Mouse (Mus musculus) neural tube, embryonic 14.5 days (tissue): ENCODE results near the gene Ppp3ca. TPM values are rescaled to one million over a fixed set of nuclear protein-coding genes. Genes with fewer than 3 reads are reported as not detected.

Experiments used
- ATAC-seq: fragments of 200-750 bp; cut with Nextera tagmentation; 2 replicates; pipeline ENCODE4 v1.8.0; 2017; ENCODE audit warnings: low read depth, mild to moderate bottlenecking, moderate TSS enrichment, moderate library complexity
- H3K27ac ChIP-seq: fragments of 300-500 bp; sonication (generic); 2 replicates; pipeline ENCODE4 v1.5.1; 2014; ENCODE audit warnings: low read depth, mild to moderate bottlenecking, control low read depth, low read length, moderate library complexity, mixed read lengths
- H3K27me3 ChIP-seq: fragments of 300-500 bp; sonication (generic); 2 replicates; pipeline ENCODE4 v1.6.1; 2014; ENCODE audit warnings: low read length; ENCODE audit not compliant: control insufficient read depth, insufficient read depth
- H3K36me3 ChIP-seq: fragments of 300-500 bp; sonication (generic); 2 replicates; pipeline ENCODE4 v1.6.1; 2014; ENCODE audit warnings: low read length, mixed read lengths; ENCODE audit not compliant: control insufficient read depth, insufficient read depth
- H3K4me1 ChIP-seq: fragments of 300-500 bp; sonication (generic); 2 replicates; pipeline ENCODE4 v1.6.1; 2014; ENCODE audit warnings: low read length; ENCODE audit not compliant: control insufficient read depth, insufficient read depth
- H3K4me2 ChIP-seq: fragments of 300-500 bp; sonication (generic); 2 replicates; pipeline ENCODE4 v1.6.1; 2014; ENCODE audit warnings: mild to moderate bottlenecking, low read depth, low read length, control low read depth
- H3K4me3 ChIP-seq: fragments of 300-500 bp; sonication (generic); 2 replicates; pipeline ENCODE4 v1.5.1; 2014; ENCODE audit warnings: low read depth, low read length, control low read depth, mixed read lengths
- H3K9ac ChIP-seq: fragments of 300-500 bp; sonication (generic); replicated peaks from 2 replicates; pipeline ENCODE4 v1.6.1; 2014; ENCODE audit warnings: low read depth, mild to moderate bottlenecking, control low read depth, low read length, mixed read lengths
- H3K9me3 ChIP-seq: fragments of 300-500 bp; sonication (generic); 2 replicates; pipeline ENCODE4 v1.6.1; 2016; ENCODE audit warnings: low read length; ENCODE audit not compliant: control insufficient read depth
- WGBS: fragments of 180-500 bp; shearing (Covaris S2); extraction: QIAGEN DNeasy Blood & Tissue Kit; methylation state at CpG from one replicate; pipeline ENCODE4 v1.1.7; 2014; 5-methylcytosine and 5-hydroxymethylcytosine counted together
- polyA plus RNA-seq: library from polyadenylated mRNA; unstranded; fragments of >200 nt; fragmentation: Nextera tagmentation; extraction: Ambion mirVana; gene quantifications from 2 replicates; pipeline ENCODE4 v1.2.1, GENCODE M21; 2014

The Ppp3ca gene
- polyA plus RNA-seq, 1 experiment from 2014 or later: 215 TPM

DNA sequence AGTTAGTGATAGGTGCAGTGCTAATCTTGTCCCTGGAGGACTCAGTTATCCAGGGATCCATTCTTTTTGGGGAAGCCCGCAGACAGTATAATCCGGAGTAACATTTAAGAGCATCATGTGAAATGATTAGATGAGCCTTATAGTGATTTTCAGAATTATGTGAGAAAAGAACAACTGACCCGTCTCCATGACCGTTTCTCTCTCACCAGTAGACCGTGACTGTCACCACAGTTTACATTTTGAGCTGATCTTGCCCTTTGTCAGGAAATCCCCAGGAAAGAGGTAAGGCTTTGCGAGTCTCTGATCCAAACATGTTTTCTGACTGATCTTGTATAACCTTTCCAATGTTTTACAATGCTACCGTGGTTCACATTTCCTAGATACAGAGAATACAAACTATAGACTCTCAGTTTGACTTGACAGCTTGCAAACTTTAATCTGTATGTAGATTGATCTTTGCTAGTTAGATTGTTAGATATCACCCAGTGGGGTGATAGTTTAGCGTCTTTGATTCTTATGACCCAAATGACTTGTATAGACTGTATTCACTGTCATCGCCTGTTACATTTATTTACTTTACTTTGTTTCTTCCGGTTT, 40.5 kb downstream of the Ppp3ca start:
- H3K4me1 ChIP-seq: no peaks in the 10 kb centered on the region
- H3K9ac ChIP-seq: no peak overlapping the region
- no peak overlapping the region for H3K4me3 ChIP-seq
- H3K27ac ChIP-seq: no peak overlapping the region
- no peaks in the 10 kb centered on the region for H3K36me3 ChIP-seq
- no peak for ATAC-seq
- H3K4me2 ChIP-seq: no peak overlapping the region
- no peaks in the 10 kb centered on the region for H3K9me3 ChIP-seq
- H3K27me3 ChIP-seq: no peaks in the 10 kb centered on the region
- 81% methylated on average over 10 of the region's 10 CpGs for WGBS

GRCm38 (mm10) chr3:136714307-136715039, 44.5 kb downstream of the Ppp3ca start:
- no peaks in the 10 kb centered on the region for H3K4me1 ChIP-seq
- ATAC-seq: no peak
- no peak overlapping the region for H3K27ac ChIP-seq
- no peak overlapping the region for H3K4me2 ChIP-seq
- no peak overlapping the region for H3K4me3 ChIP-seq
- no peaks in the 10 kb centered on the region for H3K36me3 ChIP-seq
- no peak overlapping the region for H3K9ac ChIP-seq
- WGBS: 88% methylated on average over 4 of the region's 4 CpGs
- H3K27me3 ChIP-seq: no peaks in the 10 kb centered on the region
- no peaks in the 10 kb centered on the region for H3K9me3 ChIP-seq

DNA sequence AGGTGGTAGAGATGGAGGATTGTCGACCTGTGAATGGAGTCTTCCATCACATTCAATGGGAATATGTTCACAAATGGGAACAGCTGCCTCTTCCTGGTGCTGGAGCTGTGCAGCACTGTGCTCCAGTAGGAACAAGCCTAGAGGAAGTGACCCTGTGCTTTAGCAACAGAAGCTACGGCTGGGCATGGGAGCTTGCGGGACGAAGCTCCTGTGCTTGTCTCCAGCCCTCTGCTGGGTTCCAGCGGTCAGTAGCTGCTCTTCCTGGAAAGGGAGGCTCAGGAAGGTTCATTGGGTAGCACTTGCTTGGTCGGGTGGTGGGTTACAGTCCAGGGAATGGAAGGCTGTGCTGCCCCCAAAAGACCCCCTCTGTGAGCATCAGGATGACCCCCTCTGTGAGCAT, 46.3 kb downstream of the Ppp3ca start:
- 0 out of 2 replicates have a peak, but pooled peaks cover 3% of the 10 kb centered on the region for H3K4me1 ChIP-seq
- no peak overlapping the region for H3K4me2 ChIP-seq
- ATAC-seq: 0 out of 2 replicates have a peak, but pooled peaks have one; percentile 12
- H3K9ac ChIP-seq: no peak overlapping the region
- H3K36me3 ChIP-seq: no peaks in the 10 kb centered on the region
- H3K9me3 ChIP-seq: no peaks in the 10 kb centered on the region
- H3K27ac ChIP-seq: no peak overlapping the region
- H3K27me3 ChIP-seq: no peaks in the 10 kb centered on the region
- H3K4me3 ChIP-seq: no peak overlapping the region
- WGBS: 83% methylated on average over 6 of the region's 6 CpGs

GRCm38 (mm10) chr3:136718412-136718811, 48.5 kb downstream of the Ppp3ca start:
- Histone ChIP-seq H3K9me3 (no peaks in the 10 kb centered on the region), H3K4me2 (no peak overlapping the region), H3K4me1 (0 out of 2 replicates have a peak, but pooled peaks cover 3% of the 10 kb centered on the region), H3K27me3 (no peaks in the 10 kb centered on the region), H3K27ac (no peak overlapping the region), H3K36me3 (no peaks in the 10 kb centered on the region), H3K4me3 (no peak overlapping the region), H3K9ac (no peak overlapping the region)
- 88% methylated on average over 5 of the region's 5 CpGs for WGBS
- ATAC-seq: no peak

- Histone ChIP-seq H3K9ac (no peak overlapping the region), H3K4me3 (no peak overlapping the region), H3K27ac (no peak overlapping the region), H3K36me3 (no peaks in the 10 kb centered on the region), H3K4me1 (0 out of 2 replicates have a peak, but pooled peaks cover 3% of the 10 kb centered on the region), H3K9me3 (no peaks in the 10 kb centered on the region), H3K27me3 (no peaks in the 10 kb centered on the region), H3K4me2 (no peak overlapping the region)
- WGBS: 94% methylated on average over 4 of the region's 4 CpGs
- ATAC-seq: no peak
Observed at GRCm38 (mm10) chr3:136721241-136721640, 51.3 kb downstream of the Ppp3ca start.

DNA sequence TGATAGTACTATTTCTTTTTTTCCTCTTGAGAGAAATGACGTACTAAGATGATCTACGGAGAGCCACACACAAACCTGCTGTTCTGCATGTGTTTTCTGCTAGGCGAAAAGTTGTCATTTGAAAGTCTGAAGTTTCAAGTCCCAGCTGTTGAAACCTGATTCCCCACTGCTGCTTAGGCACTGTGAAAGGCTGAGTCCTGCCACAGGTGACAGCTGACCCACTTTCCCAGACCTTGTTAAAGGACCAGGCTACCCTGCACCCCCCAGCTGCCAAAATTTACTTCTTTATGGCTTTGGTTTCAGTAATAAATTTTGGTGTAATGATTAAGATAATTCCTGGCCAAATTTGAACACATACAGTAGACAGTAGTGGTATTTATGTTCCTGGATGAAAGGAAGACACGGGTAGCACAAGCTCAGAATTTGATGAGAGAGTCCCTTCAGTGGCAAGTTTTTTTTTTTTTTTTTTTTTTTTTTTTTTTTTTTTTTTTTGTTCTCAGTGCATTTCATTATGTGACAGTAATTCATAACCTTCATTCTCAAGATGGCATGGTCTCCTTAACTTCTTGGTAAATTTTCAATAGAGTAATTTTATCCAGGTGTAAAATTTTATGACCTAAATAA, 52.0 kb downstream of the Ppp3ca start:
- 0 out of 2 replicates have a peak, but pooled peaks cover 3% of the 10 kb centered on the region for H3K4me1 ChIP-seq
- WGBS: 77% methylated on average over 4 of the region's 4 CpGs
- ATAC-seq: no peak

GRCm38 (mm10) chr3:136722493-136722892, 52.6 kb downstream of the Ppp3ca start:
- no peaks in the 10 kb centered on the region for H3K9me3 ChIP-seq
- ATAC-seq: no peak
- H3K4me3 ChIP-seq: no peak overlapping the region
- no peaks in the 10 kb centered on the region for H3K27me3 ChIP-seq
- H3K4me2 ChIP-seq: no peak overlapping the region
- no peak overlapping the region for H3K27ac ChIP-seq
- H3K4me1 ChIP-seq: 0 out of 2 replicates have a peak, but pooled peaks cover 3% of the 10 kb centered on the region
- H3K36me3 ChIP-seq: no peaks in the 10 kb centered on the region
- no peak overlapping the region for H3K9ac ChIP-seq

More for the DNA sequence above, 52.0 kb downstream of the Ppp3ca start:
- no peak overlapping the region for H3K9ac ChIP-seq
- H3K4me2 ChIP-seq: no peak overlapping the region
- no peak overlapping the region for H3K4me3 ChIP-seq
- no peaks in the 10 kb centered on the region for H3K9me3 ChIP-seq
- no peak overlapping the region for H3K27ac ChIP-seq
- H3K27me3 ChIP-seq: no peaks in the 10 kb centered on the region
- H3K36me3 ChIP-seq: no peaks in the 10 kb centered on the region

DNA sequence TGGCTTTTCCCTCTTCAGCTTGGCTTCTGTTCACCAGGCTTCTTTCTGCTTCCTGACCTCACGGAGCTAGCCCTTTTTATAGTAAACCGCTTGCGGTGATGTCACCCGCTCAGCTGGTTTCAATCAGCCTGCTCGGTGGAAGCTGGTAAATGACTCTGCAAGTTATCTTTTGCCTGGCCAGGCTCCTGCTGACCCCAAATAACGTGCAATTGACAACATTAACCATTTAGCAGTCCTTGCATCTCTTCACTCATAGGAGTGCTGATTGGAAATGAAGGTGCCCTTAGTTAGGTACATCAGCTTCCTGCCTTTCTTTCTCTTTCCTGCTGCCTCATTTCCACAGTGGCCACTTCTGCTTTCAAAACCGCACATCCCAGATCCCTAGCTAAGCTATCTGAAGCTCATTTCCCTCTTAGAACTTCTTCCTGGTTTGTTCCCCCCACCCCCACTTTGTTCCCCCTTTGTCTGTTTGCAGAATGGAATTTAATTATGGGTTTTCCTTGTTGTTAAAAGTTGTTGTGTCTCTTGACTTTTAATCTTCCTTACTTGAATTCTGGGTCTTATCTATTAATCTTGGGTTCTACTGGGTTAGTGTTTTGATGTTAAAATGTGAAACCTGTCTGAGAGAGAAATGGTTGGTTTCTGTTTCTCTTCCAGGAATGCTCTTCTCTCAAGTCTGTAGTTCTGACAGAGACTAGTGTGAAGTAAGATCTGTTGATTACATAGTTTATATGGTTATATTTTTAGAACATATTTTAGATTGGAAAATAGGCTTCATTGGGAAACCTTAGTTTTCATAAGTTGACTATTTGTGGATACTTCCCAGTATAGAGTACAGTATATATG, 55.6 kb downstream of the Ppp3ca start:
- no peaks in the 10 kb centered on the region for H3K9me3 ChIP-seq
- H3K27me3 ChIP-seq: no peaks in the 10 kb centered on the region
- no peak overlapping the region for H3K4me3 ChIP-seq
- H3K4me1 ChIP-seq: no peaks in the 10 kb centered on the region; the same call in 1 of the 2 replicates
- ATAC-seq: no peak
- H3K36me3 ChIP-seq: no peaks in the 10 kb centered on the region
- no peak overlapping the region for H3K4me2 ChIP-seq
- no peak overlapping the region for H3K27ac ChIP-seq
- H3K9ac ChIP-seq: no peak overlapping the region
- WGBS: 60% methylated on average over 7 of the region's 7 CpGs
